Mouse (Mus musculus) bone marrow, adult 2 months (tissue): Measurements from ENCODE around the gene Vav3.

ENCODE experiments used
- CTCF ChIP-seq: fragments of 200-500 bp; IDR thresholded peaks from 2 replicates; pipeline ENCODE4 v1.5.1; 2011; ENCODE audit warnings: low read length, control low read depth; ENCODE audit not compliant: control insufficient read depth, insufficient read depth
- POLR2A ChIP-seq: fragments of 200-500 bp; IDR thresholded peaks from 2 replicates; pipeline ENCODE4 v1.6.1; 2011; ENCODE audit warnings: low read depth, mild to moderate bottlenecking, control low read depth, low read length, borderline replicate concordance; ENCODE audit not compliant: control insufficient read depth

DNA sequence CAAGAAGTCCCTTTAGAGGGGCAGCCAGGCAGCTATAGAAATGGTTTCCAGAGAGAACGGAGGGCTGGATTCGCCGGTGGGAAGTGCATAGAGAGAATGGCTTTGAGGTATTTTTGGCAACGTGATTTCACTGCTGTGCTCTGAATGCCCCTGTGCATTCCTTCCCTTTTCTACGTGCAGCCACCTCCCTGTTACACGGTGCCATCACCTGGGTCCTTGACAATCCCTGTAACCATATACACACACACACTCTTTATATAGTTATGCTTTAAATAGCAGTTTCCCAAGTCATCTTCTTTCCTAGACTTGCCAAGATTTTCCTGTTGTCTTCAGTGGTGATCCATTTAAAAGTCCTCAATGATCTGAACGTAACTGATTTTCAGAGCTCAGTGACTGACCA is 181.7 kb downstream of the Vav3 start:
- TF ChIP-seq POLR2A (no peak), CTCF (no peak)
